Mouse (Mus musculus): Measurements from ENCODE around the gene Aurkaip1. TPM values are rescaled to one million over a fixed set of nuclear protein-coding genes. Genes with fewer than 3 reads are reported as not detected.

Gene Aurkaip1
- polyA plus RNA-seq, 2 experiments: 114 to 129 TPM

DNA sequence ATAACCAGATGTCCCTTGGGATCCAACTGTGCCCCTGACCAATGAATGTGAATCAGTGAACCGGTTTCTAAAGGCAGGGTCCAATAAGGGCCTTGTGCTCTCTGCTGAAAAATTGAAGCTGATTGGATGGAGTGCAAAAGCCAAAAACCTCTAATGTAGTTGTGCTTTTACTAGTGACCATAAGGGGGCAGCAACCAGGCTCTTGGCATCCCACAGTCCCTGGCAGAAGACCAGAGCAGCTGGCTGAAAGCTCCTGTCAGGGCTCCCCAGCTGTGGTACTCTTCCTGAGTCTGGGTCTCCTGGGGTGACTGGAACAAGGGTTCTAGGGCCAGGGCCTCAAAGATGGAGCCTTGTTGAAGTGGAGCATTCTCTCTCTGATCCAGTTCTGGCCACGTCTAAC is 2.8 kb downstream of the Aurkaip1 start:
- H3K4me2 ChIP-seq (replicated peaks; ENCODE audit: low read depth, low read length, severe bottlenecking): 0 out of 2 replicates have a peak overlapping the region, but pooled peaks have one; percentile 2
- DNase-seq (ENCODE audit: low spot score): peak; percentile 95

GRCm38 (mm10) chr4:155837404-155838010 is 6.4 kb downstream of the Aurkaip1 start:
- TF ChIP-seq POLR2A (IDR thresholded peaks at IDR 0.05; ENCODE audit: borderline replicate concordance, extremely low read depth, insufficient read depth, insufficient read length): no peak
- Histone ChIP-seq H3K27ac (replicated peaks; ENCODE audit: low read depth, low read length) (no peak overlapping the region), H3K4me2 (replicated peaks; ENCODE audit: low read depth, low read length, severe bottlenecking) (no peak overlapping the region), H3K9ac (ENCODE audit: low read depth, low read length, severe bottlenecking) (no peak overlapping the region), H3K36me3 (ENCODE audit: control insufficient read depth, insufficient read depth, low read length) (peaks cover 13% of the 10 kb centered on the region), H3K4me1 (ENCODE audit: control insufficient read depth, insufficient read depth, low read length) (peaks cover 33% of the 10 kb centered on the region), H3K27me3 (ENCODE audit: control insufficient read depth, insufficient read depth, low read length) (no peaks in the 10 kb centered on the region), H3K9me3 (ENCODE audit: control insufficient read depth, low read length) (no peaks in the 10 kb centered on the region), H3K4me3 (replicated peaks; ENCODE audit: low read length) (no peak overlapping the region)
- no peak for DNase-seq (ENCODE audit: low spot score)
- no peak for ATAC-seq (ENCODE audit: low FRiP score, low read depth)
- WGBS: 77% methylated on average over 11 of the region's 11 CpGs

More for the DNA sequence above, 2.8 kb downstream of the Aurkaip1 start:
- peak overlapping the region; percentile 46; the same call in 1 of the 2 replicates for H3K27ac ChIP-seq (replicated peaks; ENCODE audit: low read depth, low read length)
- ATAC-seq (ENCODE audit: low FRiP score, low read depth): peak; percentile 34; the same call in 1 of the 2 replicates
- H3K27me3 ChIP-seq (ENCODE audit: control insufficient read depth, insufficient read depth, low read length): no peaks in the 10 kb centered on the region
- H3K36me3 ChIP-seq (ENCODE audit: control insufficient read depth, insufficient read depth, low read length): peaks cover 8% of the 10 kb centered on the region; the same call in 1 of the 2 replicates
- no peak overlapping the region for H3K9ac ChIP-seq (ENCODE audit: low read depth, low read length, severe bottlenecking)
- no peaks in the 10 kb centered on the region for H3K9me3 ChIP-seq (ENCODE audit: control insufficient read depth, low read length)
- WGBS: 50% methylated on average over 2 of the region's 2 CpGs
- no peak for TF ChIP-seq POLR2A (IDR thresholded peaks at IDR 0.05; ENCODE audit: borderline replicate concordance, extremely low read depth, insufficient read depth, insufficient read length)
- H3K4me1 ChIP-seq (ENCODE audit: control insufficient read depth, insufficient read depth, low read length): peaks cover 15% of the 10 kb centered on the region
- no peak overlapping the region for H3K4me3 ChIP-seq (replicated peaks; ENCODE audit: low read length)

- Histone ChIP-seq H3K4me2 (replicated peaks; ENCODE audit: low read depth, low read length, severe bottlenecking) (peak overlapping the region; percentile 68; the same call in 1 of the 2 replicates), H3K4me1 (ENCODE audit: control insufficient read depth, insufficient read depth, low read length) (peaks cover 33% of the 10 kb centered on the region), H3K4me3 (replicated peaks; ENCODE audit: low read length) (no peak overlapping the region)
Measured at GRCm38 (mm10) chr4:155838187-155839153, 7.4 kb downstream of the Aurkaip1 start.

GRCm38 (mm10) chr4:155839483-155839910 is 8.4 kb downstream of the Aurkaip1 start, which contains the start of gene Mxra8:
Gene Mxra8, plus strand, starts transcription at chr4:155839680.
- Histone ChIP-seq H3K4me3 (replicated peaks; ENCODE audit: low read length) (peak within 1 kb of the TSS; percentile 48), H3K9me3 (ENCODE audit: control insufficient read depth, low read length) (no peaks in the 10 kb centered on the region), H3K27ac (replicated peaks; ENCODE audit: low read depth, low read length) (peak within 1 kb of the TSS; percentile 76), H3K9ac (ENCODE audit: low read depth, low read length, severe bottlenecking) (peak within 1 kb of the TSS; percentile 62), H3K36me3 (ENCODE audit: control insufficient read depth, insufficient read depth, low read length) (peaks cover 21% of the 10 kb centered on the region), H3K27me3 (ENCODE audit: control insufficient read depth, insufficient read depth, low read length) (no peaks in the 10 kb centered on the region), H3K4me1 (ENCODE audit: control insufficient read depth, insufficient read depth, low read length) (peaks cover 24% of the 10 kb centered on the region), H3K4me2 (replicated peaks; ENCODE audit: low read depth, low read length, severe bottlenecking) (peak within 1 kb of the TSS; percentile 68)
- peak; percentile 82 for ATAC-seq (ENCODE audit: low FRiP score, low read depth)
- peak; percentile 82 for DNase-seq (ENCODE audit: low spot score)
- WGBS: 4% methylated on average over 16 of the region's 16 CpGs
- TF ChIP-seq POLR2A (IDR thresholded peaks at IDR 0.05; ENCODE audit: borderline replicate concordance, extremely low read depth, insufficient read depth, insufficient read length): 0 out of 2 replicates have a peak, but pooled peaks have one; percentile 27

More at GRCm38 (mm10) chr4:155838187-155839153, 7.4 kb downstream of the Aurkaip1 start:
- 56% methylated on average over 8 of the region's 8 CpGs for WGBS
- no peak for DNase-seq (ENCODE audit: low spot score)
- Histone ChIP-seq H3K9ac (ENCODE audit: low read depth, low read length, severe bottlenecking) (no peak overlapping the region), H3K36me3 (ENCODE audit: control insufficient read depth, insufficient read depth, low read length) (peaks cover 11% of the 10 kb centered on the region), H3K9me3 (ENCODE audit: control insufficient read depth, low read length) (no peaks in the 10 kb centered on the region), H3K27me3 (ENCODE audit: control insufficient read depth, insufficient read depth, low read length) (no peaks in the 10 kb centered on the region), H3K27ac (replicated peaks; ENCODE audit: low read depth, low read length) (peak overlapping the region; percentile 76; the same call in 1 of the 2 replicates)
- no peak for TF ChIP-seq POLR2A (IDR thresholded peaks at IDR 0.05; ENCODE audit: borderline replicate concordance, extremely low read depth, insufficient read depth, insufficient read length)
- no peak for ATAC-seq (ENCODE audit: low FRiP score, low read depth)

Data from limb, embryonic 14.5 days (tissue).